Mouse (Mus musculus) olfactory bulb, adult 2 months (tissue): ENCODE results near the gene Reck.

Source experiments
- CTCF ChIP-seq: fragments of 200-500 bp; IDR thresholded peaks from 2 replicates; pipeline ENCODE4 v1.5.1; 2012; ENCODE audit warnings: low read depth, mild to moderate bottlenecking, low read length, moderate library complexity; ENCODE audit not compliant: insufficient read depth
- POLR2A ChIP-seq: fragments of 200-500 bp; IDR thresholded peaks from 2 replicates; pipeline ENCODE4 v1.6.1; 2012; ENCODE audit warnings: mild to moderate bottlenecking, low read depth, low read length, moderate library complexity; ENCODE audit not compliant: insufficient read depth

- no peak for TF ChIP-seq CTCF
- no peak for TF ChIP-seq POLR2A
These were observed 635 bp downstream of the Reck start for GRCm38 (mm10) chr4:43875919-43876411.
